Mouse (Mus musculus) activated CD4-positive, CD25-positive, alpha-beta regulatory T cell (primary cell): ENCODE data around the gene Olfr338. TPM values are rescaled to one million over a fixed set of nuclear protein-coding genes. Genes with fewer than 3 reads are reported as not detected.

ENCODE experiments used
- polyA plus RNA-seq, 2 experiments: library from polyadenylated mRNA; unstranded; fragments of 100-300 nt; shearing (Covaris generic); gene quantifications; one replicate each; pipeline ENCODE4 v1.2.1; 2017

Olfr338 gene
- polyA plus RNA-seq: under 1 TPM; 0.05 to 0.14 TPM

DNA sequence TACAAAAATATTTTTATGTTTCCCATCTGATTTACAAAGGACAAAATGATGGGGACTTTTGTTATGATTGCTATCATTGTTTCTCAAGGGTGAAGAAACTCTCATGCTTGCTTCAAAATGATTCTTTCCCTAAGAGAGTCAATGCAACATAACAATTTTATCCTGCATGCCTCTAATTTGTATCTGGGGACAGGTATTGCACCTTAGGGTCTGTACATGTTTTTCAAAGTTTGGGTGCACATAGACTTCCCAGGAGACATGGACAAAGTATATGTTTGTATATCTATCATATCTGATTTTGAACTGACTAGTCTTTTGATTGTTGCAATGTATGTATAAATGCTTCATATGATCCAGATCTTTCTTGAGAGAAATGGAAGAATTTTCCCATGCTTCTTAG is at the start of gene Olfr338:
TSS of gene Olfr338 (plus strand) at position 301 of the 400 bp plus-strand sequence.

DNA sequence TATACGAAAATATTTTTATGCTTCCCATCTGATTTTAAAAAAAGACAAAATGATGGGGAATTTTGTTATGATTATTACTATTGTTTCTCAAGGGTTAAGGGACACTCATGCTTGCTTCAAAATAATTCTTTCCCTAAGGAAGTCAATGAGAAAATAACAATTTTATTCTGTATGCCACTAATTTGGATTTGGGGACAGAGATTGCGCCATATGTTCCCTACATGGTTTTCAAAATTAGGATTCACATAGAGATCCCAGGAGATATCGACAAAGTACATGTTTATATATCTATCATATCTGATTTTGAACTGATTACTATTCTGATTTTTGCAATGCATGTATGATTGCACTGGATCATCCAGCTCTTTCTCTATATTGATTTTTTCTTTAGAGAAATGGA is 45.3 kb downstream of the Olfr338 start, which contains the start of gene Olfr339:
TSS of gene Olfr339 (plus strand) at position 301 of the 400 bp plus-strand sequence.

Other genes starting within 250 kb of the Olfr338 start
- 10 to 100 TPM; 11.8 to 21.3 TPM for gene Mrrf, start 237.1 kb upstream of the Olfr338 start, polyA plus RNA-seq
- 10 to 100 TPM; 50.6 to 64.6 TPM for gene Rbm18, start 236.7 kb upstream of the Olfr338 start, polyA plus RNA-seq
- 1 to 10 TPM; 2.2 to 2.3 TPM for gene Ptgs1, start 143.1 kb upstream of the Olfr338 start, polyA plus RNA-seq
- gene Olfr339, start 45.4 kb downstream of the Olfr338 start, polyA plus RNA-seq: not detected
- gene Olfr340, start 79.1 kb downstream of the Olfr338 start, polyA plus RNA-seq: not detected
- gene Olfr341, start 108.9 kb downstream of the Olfr338 start, polyA plus RNA-seq: under 1 TPM; 0.07 to 0.12 TPM
- not detected for gene Olfr342, start 151.5 kb downstream of the Olfr338 start, polyA plus RNA-seq
- gene Olfr344, start 193.1 kb downstream of the Olfr338 start, polyA plus RNA-seq: under 1 TPM in 1 of 2 experiments, not detected in 1; 0.07 TPM